Mouse (Mus musculus) liver, adult (tissue): ENCODE results near the gene B3galt6.

Experiments used
- GATA4 ChIP-seq: IDR thresholded peaks from 2 replicates; pipeline ENCODE4 v1.6.1; 2014; ENCODE audit warnings: mild to moderate bottlenecking, low read length; ENCODE audit not compliant: insufficient replicate concordance

The B3galt6 gene

DNA sequence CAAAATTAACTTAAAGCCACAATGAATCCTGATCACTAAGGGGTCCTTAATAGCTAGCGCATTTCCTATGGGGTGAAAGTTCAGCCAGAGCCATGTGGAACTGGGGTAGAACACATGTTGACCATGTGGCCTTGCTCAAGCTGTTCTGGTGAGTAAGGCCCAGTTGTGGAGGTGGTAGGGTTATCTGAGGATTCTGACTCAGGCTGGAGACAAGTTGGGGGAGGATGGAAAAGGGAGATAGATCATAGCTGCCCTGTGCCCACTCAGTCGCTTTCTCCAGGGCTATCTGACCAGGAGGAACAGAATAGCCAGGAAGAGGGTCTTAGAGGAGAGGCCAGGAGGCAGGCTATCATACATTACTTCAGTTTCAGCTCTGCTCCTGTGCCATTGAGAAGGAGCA is 22.0 kb upstream of the B3galt6 start:
- no peak for TF ChIP-seq GATA4

DNA sequence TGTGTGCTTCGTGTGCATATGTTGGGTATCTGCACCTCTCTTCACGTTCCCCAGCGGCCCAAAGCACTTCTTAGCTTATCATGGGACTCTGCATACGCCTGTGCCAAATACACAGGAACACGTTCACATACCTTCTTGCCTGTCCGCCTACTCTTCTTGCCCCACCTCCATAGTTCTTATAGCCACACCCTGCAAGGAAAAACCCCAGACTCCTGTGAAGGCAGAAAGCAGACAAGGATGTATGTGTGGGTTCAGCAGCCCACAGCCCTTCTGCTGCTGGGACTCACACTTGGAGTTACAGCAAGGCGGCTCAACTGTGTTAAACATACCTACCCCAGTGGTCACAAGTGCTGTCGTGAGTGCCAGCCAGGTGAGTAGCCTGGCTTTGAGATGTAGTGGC is 21.2 kb upstream of the B3galt6 start, which contains the start of gene Tnfrsf4:
Tnfrsf4 (plus strand) TSS at position 207 of the 400 bp plus-strand sequence.
- TF ChIP-seq GATA4 = no peak

DNA sequence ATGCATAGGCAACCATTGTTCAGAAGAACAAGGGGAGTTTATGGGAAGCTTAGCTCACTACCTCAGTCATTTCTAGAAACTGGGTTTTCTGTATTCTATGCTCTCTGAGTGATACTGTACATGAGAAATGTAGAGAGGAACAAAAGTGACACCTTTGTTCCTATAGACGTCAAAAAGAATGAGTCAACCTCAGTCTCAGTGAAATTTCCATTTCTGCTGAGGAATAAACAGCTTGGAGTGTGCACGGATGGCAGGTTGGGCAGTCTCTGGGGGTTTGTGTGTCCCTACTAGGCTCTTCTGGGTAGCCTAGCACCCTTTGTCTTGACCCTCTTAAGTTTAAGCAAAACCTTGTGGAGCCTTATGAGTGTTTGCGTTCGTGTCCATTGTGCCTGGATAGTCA is 15.9 kb upstream of the B3galt6 start:
- no peak for TF ChIP-seq GATA4

DNA sequence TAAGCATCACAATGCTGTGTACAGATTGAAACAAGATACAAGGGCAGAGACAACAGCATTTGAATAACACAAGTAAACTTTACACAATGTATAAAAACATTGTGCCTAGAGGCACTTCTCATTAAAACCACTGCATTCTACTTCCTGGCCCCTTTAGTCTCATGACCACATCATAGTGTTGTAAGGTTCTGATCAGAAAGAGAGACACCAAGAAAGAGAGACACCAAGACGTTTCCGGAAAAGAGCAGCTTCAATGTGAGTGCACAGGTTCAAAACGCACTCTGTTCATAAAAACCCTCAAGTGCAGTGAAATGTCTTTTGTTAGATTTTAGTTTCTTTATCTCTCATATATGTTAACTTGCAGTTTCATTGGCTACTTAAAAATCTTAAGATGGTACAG is 11.7 kb upstream of the B3galt6 start:
- no peak for TF ChIP-seq GATA4

DNA sequence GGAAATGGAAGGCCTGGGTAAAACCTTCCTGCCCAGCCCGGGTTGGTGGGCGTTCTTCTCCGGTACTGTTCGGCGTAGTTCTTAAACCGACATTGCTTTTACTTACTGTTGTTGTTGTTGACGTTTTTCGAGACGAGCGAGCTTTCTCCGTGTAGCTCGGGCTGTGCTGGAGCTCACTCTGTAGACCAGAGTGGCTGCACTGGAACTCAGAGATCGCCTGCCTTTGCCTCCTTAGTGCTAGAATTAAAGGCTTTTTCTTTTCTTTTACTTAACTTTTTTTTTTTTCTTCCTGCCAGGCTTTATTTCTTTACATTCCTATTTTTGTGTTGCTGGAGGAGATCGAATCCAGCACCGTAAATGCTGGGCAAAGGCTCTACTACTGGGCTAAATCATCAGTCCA is 1.2 kb upstream of the B3galt6 start:
- TF ChIP-seq GATA4 = no peak

DNA sequence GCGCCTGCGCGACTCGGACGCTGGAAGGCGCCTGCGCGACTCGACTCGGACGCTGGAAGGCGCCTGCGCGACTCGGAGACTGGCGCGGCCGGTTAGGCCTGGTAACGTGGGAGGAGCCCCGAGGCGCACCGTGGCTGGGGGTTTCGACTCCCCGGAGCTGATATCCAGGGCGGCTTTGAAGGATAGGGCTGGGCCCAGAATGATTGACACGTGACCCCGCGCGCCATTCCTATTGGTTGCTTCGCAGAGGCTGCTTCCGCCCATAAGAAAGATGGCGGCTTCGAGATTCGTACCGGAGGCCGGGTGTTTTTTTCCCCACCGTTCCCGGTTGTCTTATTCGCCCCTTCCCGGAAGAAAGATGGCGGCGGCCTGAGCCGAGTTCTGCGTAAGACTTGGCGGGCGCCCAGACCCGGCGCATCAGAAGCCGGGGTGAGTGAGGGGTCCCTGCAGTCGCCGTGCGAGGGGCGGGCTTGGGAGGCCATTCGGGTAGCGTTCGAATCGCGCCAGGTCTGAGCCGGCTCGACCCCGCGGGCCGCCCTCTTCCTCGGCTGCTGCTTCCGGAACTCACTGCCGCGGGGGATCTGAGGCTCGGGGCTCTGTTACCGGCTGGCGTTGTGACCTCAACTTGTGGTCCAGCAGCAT is 578 bp upstream of the B3galt6 start:
- no peak for TF ChIP-seq GATA4

DNA sequence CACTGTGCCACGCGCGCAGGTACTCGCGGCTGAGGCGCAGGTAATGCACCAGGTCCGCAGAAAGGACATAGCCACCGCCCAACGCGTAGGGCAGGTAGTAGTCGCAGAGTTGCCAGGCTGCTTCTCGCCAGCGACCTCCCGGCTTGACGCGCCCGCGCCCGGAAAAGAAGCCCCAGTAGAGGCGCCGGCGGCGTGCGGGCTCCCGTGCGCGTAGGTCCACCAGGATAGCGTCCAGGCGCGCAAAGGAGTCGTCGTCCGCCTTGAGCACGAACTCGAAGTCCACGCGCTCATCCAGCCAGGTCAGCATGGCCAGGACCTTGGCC is 580 bp downstream of the B3galt6 start:
- TF ChIP-seq GATA4 = no peak

DNA sequence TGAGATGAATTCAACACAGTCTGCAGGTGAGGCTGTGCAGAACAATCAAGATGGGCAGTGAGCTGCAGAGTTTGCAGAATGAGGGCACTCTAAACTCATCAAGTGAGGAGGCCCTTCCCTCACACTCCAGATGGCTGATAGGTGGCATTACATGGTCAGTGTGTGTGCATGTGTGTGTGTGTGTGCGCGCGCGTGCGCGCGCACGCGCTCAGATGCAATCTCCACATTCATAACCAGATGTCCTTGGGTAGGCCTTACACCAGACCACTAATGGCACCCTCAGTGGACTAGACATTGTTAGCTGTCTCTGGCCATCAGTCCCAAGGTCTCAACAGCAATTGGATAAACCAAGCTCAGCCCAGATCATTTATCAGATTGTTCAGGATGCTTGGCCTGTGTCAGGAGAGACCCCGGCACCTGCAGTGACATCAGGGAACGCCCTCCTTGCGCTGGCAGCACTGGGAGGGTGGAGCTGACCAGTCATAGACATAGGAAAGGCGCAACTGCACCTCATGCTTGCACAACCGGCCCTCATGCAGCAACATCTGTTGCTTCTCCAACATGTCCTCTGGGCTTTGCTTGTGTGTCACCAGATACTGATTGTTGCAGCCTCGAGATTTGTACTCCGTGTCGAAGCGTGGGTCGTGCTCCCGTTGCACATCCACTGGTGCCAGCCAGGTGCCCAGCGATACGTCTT is 1.1 kb downstream of the B3galt6 start:
- TF ChIP-seq GATA4 = no peak

DNA sequence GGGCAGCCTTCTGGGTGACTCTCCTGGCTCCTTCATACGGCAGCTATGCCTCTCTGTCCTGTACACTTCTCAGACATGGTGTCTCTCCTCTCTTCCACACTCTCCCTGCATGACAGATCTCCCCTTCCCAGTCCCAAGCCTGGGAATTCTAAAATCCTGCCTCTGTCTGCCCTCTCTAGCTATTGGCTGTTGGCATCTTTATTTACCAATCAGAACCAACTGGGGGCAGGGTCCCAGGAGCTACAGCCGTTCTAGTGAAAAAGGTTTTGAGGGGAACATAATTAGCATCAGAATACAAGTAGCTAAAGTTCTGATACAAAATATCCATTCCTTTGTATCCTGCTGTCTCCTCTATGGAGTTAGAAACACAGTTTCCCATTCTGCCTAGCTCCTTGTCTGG is 8.7 kb downstream of the B3galt6 start:
- TF ChIP-seq GATA4 = no peak

DNA sequence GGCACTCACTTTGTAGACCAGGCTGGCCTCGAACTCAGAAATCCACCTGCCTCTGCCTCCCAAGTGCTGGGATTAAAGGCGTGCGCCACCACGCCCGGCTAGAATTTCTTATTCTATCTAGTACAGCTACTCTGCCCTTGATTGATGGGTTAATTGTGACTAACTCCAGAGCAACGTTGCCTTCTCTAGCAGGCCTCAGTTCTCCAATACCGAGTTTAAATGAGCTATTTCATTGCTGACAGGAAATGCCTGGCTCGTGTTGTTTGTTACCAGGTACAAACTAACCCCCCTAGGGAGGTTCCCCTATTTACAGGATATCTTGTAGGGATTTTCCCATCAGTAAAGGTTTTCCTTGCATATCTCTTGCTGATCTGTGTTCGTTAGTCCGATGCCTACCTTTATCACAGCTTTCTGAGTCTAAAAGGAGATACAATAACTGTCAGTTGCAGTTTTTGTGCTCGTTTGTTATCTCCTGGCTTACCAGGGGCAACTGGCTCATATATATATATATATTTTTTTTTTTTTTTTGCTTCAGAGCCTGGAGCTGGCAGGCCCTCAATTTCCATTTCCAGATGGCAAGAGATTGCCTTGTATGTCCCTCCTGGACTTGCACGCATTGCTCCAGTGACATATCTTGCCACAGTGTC is 10.9 kb downstream of the B3galt6 start:
- no peak for TF ChIP-seq GATA4

DNA sequence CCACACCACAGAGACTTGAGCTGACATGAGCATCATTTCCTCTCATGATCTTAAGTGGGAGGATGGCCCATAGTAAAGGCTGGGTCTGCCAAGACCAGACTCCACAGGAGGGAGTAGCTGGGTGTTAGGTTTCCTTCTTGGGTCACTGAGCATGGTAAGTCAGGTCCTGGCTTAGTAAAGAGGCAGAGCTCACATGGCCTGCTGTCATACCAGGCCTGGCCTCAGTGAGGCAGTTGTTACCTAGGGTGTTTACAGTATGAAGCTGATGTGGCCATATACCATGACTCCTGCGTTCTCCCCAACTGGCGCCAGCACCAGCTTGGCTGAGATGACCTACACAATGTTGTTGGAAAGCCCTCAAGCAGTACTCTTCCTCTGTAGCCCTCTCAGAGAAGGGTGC is 19.2 kb downstream of the B3galt6 start:
- no peak for TF ChIP-seq GATA4

DNA sequence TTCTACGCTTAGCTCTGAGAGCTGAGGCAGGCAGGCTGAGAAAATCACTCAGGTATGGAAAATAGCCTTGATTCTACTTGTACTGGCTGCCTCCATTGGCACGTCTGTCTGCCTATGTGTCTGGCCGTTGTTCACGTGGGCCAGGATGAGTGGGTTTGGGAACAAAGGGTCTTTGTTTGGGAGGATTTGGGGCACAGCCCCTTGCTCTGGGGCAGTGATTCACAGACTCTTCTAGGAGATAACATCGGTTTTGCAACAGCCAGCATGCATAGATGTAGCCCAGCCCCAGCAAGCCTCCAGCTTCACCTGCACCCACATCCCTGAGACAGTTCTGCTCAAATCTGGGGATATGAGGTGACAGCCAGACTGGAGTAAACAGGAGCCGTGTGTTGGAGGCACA is 19.8 kb downstream of the B3galt6 start:
- TF ChIP-seq GATA4 = no peak

DNA sequence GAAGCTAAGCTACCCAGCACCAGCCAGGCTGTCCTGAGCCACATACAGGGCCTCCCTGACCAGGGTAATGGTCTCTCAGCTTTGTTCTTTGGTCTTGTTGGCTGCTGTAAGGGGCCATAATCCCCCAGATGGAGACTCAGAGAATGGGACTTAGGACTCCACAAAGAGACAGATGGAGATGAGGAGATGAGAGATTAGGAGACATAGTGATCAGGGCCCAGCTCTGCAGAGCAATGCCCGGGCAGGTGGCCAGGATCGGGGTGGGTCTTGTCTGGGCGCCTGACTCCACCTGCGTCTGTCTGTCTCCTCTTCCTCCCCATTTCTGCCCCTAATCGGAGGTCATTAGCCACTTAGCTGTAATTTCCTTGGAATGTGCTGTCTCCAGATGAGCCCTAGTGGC is 22.2 kb downstream of the B3galt6 start:
- TF ChIP-seq GATA4 = no peak

DNA sequence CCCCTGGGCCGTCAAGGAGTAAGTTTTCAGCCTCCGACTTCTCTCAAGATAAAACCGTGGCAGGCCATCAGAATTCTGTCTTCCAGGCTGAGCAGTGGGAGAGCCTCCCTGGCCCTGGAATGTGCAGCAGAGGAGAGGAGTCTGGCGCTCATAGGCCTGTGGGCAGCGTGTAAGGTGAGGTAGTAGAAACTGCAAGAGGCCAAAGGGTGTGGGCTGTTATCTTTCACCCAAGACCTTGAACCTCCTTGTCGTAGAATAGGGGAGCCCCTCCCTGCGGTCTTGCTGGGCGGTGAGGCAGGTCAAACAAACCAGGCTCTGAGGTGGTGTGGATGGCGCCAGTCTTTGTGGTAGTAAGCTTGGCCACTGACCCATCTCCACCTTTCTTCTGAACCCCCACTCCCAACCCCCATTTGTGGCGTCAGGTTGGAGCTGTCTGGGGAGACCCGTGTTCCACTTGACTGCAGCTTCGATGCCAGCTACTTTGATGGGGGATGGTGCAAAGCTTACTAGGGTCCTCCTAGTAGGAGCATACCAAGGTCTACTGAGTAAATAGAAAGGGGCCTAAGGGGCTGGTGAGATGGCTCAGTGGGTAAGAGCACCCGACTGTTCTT is 23.3 kb downstream of the B3galt6 start:
- no peak for TF ChIP-seq GATA4

DNA sequence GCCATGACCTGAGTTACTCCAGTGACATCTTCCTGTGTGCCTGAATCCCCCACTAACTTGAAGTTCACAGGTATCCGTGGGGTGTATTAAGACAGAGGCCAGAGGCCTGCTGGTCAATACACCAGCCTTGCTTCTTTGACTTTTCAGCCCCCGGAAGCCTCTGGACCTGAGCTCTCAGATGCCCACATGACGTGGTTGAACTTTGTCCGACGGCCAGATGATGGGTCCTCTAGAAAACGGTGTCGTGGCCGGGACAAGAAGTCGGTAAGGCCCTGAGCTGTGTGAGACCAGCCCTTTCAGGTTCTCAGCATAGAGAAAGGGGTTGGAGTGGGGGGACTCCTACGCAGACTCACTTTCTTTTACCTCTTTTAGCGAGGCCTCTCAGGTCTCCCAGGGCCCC is 28.1 kb downstream of the B3galt6 start:
- TF ChIP-seq GATA4 = no peak

DNA sequence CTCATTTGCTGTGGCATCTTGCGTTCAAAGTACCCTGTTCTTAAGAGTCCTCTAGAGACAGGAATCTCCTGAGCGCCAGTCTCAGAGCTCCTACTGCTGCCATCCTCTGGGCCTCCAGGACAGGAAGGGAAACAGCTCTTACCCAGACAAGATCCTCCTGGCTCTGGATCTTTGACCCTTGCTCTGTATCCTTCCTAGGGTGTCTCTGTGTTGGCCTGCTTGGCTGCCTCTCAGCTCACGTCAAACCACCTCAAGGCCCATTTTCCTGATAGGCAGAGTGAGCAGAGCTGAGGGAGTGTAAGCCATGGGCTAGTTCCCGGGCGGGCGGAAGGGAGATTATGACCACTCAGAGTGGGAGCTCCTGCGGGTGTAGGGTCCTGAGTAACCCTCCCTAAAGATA is 29.3 kb downstream of the B3galt6 start:
- no peak for TF ChIP-seq GATA4

DNA sequence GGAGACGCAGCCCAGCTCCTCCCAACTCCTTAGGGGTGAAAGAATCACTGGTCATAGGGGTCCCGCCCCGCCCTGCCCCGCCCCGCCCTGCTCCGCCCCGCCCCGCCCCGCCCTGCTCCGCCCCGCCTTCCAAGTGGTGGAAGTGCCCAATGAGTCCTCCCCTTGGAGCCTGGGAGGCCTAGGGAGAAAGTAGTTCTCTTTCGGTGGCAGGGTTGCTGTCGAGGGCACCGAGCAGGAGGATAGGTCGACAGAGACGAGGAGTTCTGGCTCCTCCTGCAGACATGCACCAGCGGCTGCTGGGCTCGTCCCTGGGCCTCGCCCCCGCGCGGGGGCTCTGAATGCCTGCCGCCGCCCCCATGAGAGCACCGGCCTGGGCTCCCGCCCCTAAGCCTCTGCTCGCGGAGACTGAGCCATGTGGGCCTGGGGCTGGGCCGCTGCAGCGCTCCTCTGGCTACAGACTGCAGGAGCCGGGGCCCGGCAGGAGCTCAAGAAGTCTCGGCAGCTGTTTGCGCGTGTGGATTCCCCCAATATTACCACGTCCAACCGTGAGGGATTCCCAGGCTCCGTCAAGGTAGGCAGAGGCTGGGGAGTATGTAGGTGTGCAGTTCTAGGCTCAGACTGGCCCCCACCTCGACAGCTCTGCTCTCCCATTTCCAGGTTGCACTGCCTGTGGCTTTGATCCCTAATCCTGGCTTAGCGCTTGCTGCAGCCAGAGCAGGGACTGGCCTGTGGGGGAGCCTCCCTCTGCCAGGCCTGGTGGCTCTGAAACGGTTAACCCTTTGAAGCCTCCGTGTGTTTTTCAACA is 30.1 kb downstream of the B3galt6 start, which contains the start of gene C1qtnf12:
C1qtnf12 (plus strand) TSS at position 152 of the 805 bp plus-strand sequence.
- no peak for TF ChIP-seq GATA4
